Mouse (Mus musculus) mature B cell (primary cell): ENCODE measurements around the gene Fcrl5.

ENCODE experiments used
- in situ Hi-C: fragments of 300-500 bp; cut with MboI; formaldehyde crosslinking; loops from 2 replicates; pipeline ENCODE4 v1.14.3; 2019

Fcrl5 gene

DNA sequence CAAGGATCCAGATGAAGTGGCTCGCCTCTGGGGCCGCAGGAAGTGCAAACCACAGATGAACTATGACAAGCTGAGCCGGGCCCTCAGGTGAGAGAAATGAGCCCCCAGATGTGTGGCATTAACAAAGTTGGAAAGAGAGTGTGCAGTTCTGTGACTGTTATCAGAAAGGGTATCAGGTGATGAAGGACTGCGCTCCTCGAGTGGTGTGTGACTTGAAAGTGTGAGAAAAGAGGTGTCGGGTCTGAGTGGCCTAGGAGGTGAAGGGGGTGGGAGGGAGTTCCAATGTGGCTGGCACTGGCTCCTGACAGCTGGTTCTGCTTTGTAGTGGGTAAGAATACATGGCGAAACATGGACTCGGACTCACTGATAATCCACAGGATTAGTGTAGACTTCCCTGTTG lies 92.4 kb downstream of the Fcrl5 start:
- in situ Hi-C loops = no loop called here

- in situ Hi-C loops = no loop called here
Observed at GRCm38 (mm10) chr3:87528841-87529240, 93.3 kb downstream of the Fcrl5 start.

GRCm38 (mm10) chr3:87529568-87529967 lies 94.0 kb downstream of the Fcrl5 start:
- in situ Hi-C loops = no loop called here

DNA sequence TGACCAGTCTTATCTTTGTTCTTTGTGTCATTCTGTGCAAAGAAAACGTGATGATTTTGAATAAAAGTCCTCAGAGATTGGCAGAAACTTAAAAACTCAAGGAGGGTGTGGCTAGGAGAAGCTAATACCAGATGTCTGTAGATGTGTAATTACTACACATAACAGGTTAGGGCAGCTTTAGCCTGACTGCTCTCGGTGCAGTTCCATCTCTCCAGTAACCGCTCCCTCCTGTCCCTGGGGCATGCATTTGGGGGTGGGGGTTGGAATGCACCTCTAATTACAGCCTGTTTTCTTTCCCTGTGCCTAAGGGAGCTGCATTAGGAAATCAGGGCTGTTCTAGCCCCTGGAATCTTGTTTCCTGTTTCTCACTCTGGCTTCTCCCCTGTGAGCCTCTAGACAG lies 94.7 kb downstream of the Fcrl5 start:
- in situ Hi-C loops = no loop called here

DNA sequence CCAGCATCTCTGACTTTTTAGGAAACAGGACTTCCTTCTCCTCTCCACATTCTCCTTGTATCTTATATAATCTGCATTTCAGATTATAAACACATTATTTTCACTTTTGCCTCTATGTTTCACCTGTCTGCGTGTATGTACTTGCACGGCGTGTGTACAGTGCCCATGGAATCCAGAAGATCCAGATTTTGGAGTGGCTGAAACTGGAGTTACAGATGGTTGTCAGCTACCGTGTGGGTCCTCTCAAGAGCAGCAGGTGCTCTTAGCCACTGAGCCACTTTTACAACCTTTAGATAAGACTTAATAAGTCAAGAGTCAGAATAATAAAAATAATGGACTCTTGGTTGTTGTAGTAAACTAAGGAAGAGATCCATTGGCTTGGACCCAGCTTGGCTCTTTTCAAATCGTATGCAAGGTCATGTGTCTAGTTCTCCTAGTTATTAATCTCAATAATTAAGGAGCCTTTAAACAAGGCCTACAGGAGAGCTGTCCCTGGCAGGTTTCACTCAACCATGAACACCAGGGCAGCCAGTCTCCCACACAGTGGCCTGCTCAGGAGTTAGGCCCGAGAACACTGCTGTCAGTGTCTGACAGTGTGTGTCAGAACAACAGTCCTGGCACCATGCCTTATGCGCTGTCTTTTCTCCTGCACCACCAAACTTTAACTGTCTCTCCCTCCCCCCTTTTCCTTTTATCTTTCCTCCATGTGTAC lies 98.2 kb downstream of the Fcrl5 start:
- in situ Hi-C loops = no loop called here

DNA sequence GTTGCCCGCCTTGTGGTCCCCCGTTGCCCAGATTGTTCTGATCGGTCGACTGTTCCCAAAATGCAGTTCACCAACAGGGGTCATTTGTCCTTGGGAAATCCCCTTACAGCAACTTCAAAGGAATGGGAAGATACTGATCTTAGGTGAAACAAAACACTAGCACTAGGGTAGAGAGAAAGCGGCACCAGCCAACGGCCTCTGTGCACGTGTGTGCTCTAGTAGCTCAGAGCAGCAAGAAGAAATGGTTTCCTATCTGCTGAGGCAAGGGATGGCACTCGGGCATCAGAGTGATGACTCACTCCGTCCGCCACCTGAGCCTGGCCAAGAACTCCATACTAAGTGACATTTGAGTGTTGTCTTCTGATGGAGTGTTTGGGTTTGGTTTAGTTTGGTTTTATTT lies 102.5 kb downstream of the Fcrl5 start:
- in situ Hi-C loops = no loop called here

DNA sequence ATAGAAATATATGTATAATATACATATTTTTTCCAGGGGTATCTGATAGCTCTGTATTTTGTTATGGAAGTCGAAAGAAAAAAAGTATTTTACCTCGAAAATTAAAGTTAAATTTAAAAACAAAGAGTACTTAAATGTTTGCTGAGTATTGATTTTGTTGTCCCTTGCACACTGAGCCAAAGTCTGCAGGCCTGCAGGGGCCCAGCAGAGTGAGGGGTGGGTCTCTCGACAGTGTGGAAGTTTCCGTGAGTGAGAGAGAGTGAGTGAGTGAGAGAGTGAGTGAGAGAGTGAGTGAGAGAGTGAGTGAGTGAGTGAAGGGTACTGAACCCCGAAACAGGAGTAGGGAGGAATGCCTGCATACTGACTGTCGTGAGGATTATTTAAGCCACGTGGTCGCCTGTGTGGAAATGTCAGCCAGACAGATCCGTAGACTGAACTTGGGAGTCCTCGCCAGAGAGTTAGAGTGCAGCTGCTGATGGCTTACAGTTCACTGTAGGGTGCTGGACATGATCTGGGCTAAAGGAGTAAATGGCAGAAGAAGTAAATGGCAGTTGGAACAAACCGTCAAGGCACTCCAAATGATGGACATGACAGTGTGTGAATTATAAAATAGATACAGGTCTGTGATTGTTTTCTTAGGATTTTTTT lies 104.6 kb downstream of the Fcrl5 start:
- in situ Hi-C loops = no loop called here

GRCm38 (mm10) chr3:87540714-87541113 lies 105.1 kb downstream of the Fcrl5 start:
- in situ Hi-C loops = no loop called here

DNA sequence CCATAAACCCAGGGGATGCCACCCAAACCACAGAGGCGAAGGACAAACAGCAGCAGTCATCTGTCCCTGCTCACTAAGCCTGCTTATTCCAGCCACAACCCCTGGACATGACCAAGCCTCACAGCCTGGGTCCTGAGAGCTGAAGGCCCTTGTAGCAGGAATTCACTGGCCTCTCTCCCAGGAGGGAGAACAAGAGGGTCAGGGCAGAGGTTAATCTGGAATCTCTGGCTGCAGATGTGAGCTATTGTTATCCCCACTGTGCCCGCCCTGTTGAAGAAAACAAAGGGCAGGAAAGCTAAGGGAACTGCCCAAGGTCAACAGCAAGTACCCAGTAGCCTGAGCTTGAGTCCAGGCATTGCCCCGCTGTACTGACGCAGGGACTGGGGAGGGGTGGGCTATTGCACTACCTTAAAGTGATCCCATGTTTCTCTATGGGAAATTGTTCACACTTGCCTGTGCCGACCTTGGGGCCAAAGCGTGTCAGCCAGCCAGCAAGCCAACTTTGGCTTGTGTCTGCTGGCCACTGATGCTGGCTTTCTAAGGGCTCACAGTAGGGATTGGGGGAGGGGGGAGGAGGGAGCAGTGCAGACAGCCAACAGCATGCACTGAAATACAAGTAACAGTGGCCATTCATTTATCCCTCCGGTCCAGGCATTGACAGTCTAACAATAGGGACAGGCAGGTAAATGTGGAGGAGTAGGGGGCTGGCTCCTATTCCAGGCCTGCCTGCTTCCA lies 107.1 kb downstream of the Fcrl5 start:
- in situ Hi-C loops = no loop called here

- in situ Hi-C loops = no loop called here
Observed at GRCm38 (mm10) chr3:87545554-87545953, 110.0 kb downstream of the Fcrl5 start.

DNA sequence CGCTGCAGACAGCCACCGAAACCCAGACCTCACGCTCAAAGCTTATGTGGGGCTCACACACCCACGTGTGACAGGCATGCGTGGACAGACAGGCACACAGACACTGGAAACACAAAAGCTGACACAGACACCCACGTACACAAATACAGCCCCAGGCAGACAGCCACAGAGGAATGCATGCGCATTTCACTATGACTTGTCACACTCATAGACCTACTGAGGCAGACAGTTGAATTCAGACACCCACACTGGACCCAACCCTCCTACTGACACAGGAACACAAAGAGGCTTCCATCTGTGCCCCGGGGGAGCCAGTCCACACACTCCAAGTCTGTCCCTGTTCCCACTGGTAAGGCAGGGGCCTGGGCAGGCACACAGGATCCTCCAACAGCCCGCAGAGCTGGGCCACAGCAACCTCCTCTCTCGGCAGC lies 110.7 kb downstream of the Fcrl5 start:
- in situ Hi-C loops = no loop called here

GRCm38 (mm10) chr3:87549908-87550307 lies 114.3 kb downstream of the Fcrl5 start:
- in situ Hi-C loops = loop anchor here (25.0 kb wide), 1 partner anchor 463 kb away; no protein-coding TSS in a partner anchor
